Mouse (Mus musculus) CH12.LX (cell line): ENCODE results near the gene Olfr544.

Experiments used
- HCFC1 ChIP-seq: IDR thresholded peaks from 2 replicates; pipeline ENCODE4 v1.6.1; 2012; ENCODE audit warnings: low read depth, mild to moderate bottlenecking, inconsistent platforms, low read length, improper control_type of control experiment
- UBTF ChIP-seq: IDR thresholded peaks from 2 replicates; pipeline ENCODE4 v1.6.1; 2012; ENCODE audit warnings: low read depth, mild to moderate bottlenecking, inconsistent platforms, low read length, improper control_type of control experiment, moderate library complexity
- ZC3H11A ChIP-seq: IDR thresholded peaks from 2 replicates; pipeline ENCODE4 v1.6.1; 2012; ENCODE audit warnings: low read depth, mild to moderate bottlenecking, inconsistent platforms, low read length, improper control_type of control experiment

DNA sequence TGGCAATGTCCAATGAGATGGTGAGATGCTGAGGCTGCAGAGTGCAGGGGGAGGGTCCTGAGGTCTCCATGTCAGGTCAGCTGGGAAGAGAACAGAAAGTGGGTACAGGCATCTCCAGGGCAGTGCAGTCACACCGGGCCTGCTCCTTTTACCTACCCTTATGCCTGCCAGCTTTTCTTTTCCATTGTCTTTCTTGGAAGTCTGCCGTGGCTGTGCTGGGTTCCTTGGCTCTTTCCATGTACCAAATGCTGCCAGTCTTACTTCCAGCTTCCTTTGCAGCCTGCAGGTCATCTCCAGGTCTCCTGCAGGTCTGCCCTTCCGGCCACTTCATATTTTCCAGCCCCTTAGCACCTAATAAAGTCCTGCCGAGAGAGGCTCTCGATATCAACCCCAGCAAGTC, 13.9 kb upstream of the Olfr544 start:
- no peak for TF ChIP-seq UBTF
- no peak for TF ChIP-seq ZC3H11A
- no peak for TF ChIP-seq HCFC1
